Mouse (Mus musculus): Measurements from ENCODE around the gene P4ha1. TPM values are rescaled to one million over a fixed set of nuclear protein-coding genes. Genes with fewer than 3 reads are reported as not detected.

P4ha1 gene
- polyA plus RNA-seq, 1 experiment from 2014 or later, result 32.7 TPM

DNA sequence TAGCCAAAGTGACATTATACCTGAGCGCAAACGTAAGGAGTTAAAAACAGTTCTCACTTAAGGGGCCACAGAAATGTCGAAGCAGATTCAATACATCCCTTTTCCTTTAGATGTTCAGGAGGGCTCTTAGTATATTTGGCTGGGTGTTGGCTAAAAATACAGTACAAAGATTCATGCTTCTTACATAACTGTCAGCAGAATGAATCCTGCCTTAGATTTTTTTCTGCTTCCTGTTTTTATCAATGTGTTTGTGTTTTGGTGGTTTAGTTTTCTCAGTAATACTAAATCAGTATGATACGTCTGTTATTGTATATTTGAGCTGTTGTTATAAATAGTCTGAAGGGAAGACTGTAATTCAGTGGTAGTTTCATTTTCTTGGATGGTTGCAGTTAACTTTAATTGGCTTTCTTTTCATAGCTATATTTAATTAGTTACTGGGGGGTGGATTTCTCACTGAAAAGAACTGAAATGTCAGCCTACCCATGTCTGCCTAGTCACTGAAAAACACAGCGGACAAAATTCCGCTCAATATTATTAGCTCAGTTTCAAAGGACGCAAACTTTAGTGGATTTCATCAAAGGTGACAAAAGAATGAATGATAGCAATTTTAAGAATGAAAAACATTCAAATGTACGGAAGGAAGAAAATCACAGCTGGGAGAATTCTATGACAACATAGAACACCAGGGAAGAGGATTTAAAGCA is 3.7 kb downstream of the P4ha1 start:
- no peaks in the 10 kb centered on the region for H3K36me3 ChIP-seq

DNA sequence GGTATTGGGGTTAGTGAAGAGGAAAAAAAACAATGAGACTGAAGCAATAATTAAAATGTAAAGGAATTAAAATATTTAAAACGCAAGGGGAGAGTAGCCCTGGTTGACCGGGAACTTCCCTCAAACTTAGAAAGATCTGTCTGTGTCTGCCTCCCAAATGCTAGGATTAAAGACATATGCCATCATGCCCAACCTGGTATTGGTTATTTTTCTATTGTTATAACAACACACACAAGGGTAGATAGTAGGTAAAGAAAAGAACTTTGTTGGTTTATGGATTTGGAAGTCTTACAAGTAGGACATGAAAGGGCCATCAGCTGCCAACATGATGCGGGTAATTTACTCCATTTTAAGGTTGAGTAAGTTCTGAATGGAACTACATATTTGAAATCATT is 4.2 kb downstream of the P4ha1 start:
- Histone ChIP-seq H3K27ac (replicated peaks) (no peak overlapping the region), H3K4me3 (no peak overlapping the region), H3K4me2 (no peak overlapping the region), H3K27me3 (no peaks in the 10 kb centered on the region), H3K36me3 (no peaks in the 10 kb centered on the region), H3K9ac (no peak overlapping the region), H3K9me3 (no peaks in the 10 kb centered on the region), H3K4me1 (replicated peaks) (peaks cover 32% of the 10 kb centered on the region)
- ATAC-seq (ENCODE audit: low read depth), result no peak
- WGBS, result 88% methylated on average over 3 of the region's 3 CpGs

More for the DNA sequence above, 3.7 kb downstream of the P4ha1 start:
- 88% methylated on average over 8 of the region's 8 CpGs for WGBS
- no peaks in the 10 kb centered on the region for H3K27me3 ChIP-seq
- H3K4me3 ChIP-seq, result no peak overlapping the region
- H3K4me2 ChIP-seq, result peak overlapping the region; percentile 5; the same call in 1 of the 2 replicates
- H3K9ac ChIP-seq, result 0 out of 2 replicates have a peak overlapping the region, but pooled peaks have one; percentile 38
- no peaks in the 10 kb centered on the region for H3K9me3 ChIP-seq
- H3K4me1 ChIP-seq (replicated peaks), result peaks cover 33% of the 10 kb centered on the region
- no peak overlapping the region for H3K27ac ChIP-seq (replicated peaks)
- no peak for ATAC-seq (ENCODE audit: low read depth)

DNA sequence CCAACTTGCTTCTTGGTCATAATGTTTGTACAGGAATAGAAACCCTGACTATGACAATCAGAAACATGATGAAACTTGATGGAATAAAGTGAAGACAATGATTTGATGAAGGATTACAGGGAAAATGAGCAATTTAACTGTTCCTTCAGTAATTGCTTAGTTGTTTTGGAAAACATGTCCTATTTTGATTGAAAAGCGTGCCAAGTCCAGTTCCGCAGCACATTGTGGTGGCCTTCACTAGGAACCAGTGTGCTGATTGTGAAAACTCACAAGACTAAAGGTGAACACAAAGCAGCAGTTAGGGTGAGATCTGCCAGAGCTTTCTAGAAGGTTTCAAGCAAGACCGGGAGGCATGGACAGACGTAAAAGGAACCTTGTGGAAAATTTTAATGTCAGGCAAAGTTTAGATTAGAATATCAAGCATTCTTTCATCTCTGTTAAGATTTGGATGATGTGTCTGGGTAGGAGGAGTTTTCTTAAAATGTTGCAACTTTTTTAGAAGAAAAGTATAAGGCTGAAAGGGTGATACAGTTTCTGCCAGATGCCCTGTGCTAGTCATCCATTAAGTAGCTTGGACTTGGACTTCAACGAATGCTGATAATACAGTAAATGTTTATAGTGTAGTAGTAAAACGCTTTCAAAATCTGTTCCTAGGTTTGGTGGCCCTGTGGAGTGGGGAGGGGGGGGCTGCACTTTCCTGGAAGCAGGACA is 8.6 kb downstream of the P4ha1 start:
- 94% methylated on average over 6 of the region's 6 CpGs for WGBS

DNA sequence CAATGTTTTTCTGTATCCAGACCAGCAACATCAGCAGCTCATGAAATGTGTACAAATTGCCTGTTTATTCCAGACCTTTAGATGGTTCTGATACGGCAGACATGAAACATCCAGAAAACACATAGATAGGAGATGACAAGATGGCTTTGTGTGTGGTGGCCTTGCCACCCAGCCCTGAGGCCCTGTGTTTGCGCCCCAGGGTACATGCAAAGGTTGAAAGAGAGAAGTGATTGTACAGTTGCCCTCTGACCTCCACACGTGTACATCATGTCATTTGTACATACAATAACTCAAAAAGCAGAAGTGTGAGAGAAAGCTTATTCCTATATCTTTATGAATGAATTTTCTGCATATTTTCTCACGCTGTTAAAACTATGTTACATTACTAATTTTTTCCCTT is 10.3 kb downstream of the P4ha1 start:
- H3K36me3 ChIP-seq, result peaks cover 6% of the 10 kb centered on the region
- no peak overlapping the region for H3K9ac ChIP-seq
- ATAC-seq (ENCODE audit: low read depth), result no peak
- H3K4me2 ChIP-seq, result no peak overlapping the region
- H3K4me3 ChIP-seq, result no peak overlapping the region
- no peak overlapping the region for H3K27ac ChIP-seq (replicated peaks)
- H3K4me1 ChIP-seq (replicated peaks), result peaks cover 11% of the 10 kb centered on the region
- H3K9me3 ChIP-seq, result no peaks in the 10 kb centered on the region
- 87% methylated on average over 4 of the region's 4 CpGs for WGBS
- no peaks in the 10 kb centered on the region for H3K27me3 ChIP-seq

More for the DNA sequence above, 8.6 kb downstream of the P4ha1 start:
- no peak for ATAC-seq (ENCODE audit: low read depth)
- H3K4me3 ChIP-seq, result no peak overlapping the region
- H3K9ac ChIP-seq, result no peak overlapping the region
- H3K4me1 ChIP-seq (replicated peaks), result peaks cover 15% of the 10 kb centered on the region
- H3K27me3 ChIP-seq, result no peaks in the 10 kb centered on the region
- H3K4me2 ChIP-seq, result no peak overlapping the region
- no peaks in the 10 kb centered on the region for H3K9me3 ChIP-seq
- H3K27ac ChIP-seq (replicated peaks), result no peak overlapping the region
- no peaks in the 10 kb centered on the region for H3K36me3 ChIP-seq

DNA sequence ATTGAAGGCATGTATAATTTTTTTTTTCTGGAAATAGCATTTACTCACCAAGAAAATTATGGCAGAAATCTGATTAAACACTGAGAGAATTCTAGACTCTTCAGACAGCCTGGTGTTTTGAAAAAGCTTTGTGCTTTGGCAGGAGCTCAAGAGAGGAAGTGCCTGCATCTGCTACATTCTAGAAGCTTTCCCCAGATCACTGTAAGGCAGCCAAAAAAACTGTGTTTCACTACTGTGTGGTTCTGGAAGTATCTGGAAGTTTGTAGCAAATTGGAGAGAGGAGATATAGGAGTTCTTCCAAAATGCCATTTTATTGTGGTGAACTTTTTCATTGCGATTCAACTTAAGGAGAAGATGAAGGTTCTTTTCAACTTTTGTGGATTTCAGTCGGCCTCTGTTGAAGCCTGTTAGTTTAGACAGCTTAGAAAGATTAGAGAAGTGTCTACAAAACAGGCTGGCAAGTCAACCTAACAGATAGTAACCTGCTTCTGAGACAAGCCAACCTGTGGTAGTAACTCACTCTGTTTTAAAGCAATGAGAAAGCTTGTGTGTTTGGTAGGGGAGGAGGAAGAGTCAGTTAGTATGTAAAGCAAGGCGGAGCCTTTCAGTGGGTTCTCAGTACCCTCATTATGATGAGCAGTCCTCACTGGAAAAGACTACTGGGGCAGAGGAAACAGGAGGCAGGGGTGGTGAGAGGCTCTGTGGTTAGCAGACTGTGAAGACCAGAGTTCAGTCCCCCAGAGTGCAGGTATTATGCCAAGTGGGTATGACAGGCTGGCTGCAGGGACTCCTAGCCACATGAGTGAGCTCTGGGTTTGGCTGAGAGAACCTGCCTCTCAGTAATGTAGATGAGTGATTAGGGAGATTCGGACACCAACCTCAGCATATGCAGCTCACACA is 12.1 kb downstream of the P4ha1 start:
- ATAC-seq (ENCODE audit: low read depth), result no peak
- peaks cover 16% of the 10 kb centered on the region for H3K36me3 ChIP-seq
- no peak overlapping the region for H3K9ac ChIP-seq
- no peak overlapping the region for H3K27ac ChIP-seq (replicated peaks)
- no peaks in the 10 kb centered on the region for H3K27me3 ChIP-seq
- WGBS, result 91% methylated on average over 4 of the region's 4 CpGs
- H3K4me1 ChIP-seq (replicated peaks), result peaks cover 11% of the 10 kb centered on the region
- no peak overlapping the region for H3K4me3 ChIP-seq
- H3K4me2 ChIP-seq, result no peak overlapping the region
- H3K9me3 ChIP-seq, result no peaks in the 10 kb centered on the region

DNA sequence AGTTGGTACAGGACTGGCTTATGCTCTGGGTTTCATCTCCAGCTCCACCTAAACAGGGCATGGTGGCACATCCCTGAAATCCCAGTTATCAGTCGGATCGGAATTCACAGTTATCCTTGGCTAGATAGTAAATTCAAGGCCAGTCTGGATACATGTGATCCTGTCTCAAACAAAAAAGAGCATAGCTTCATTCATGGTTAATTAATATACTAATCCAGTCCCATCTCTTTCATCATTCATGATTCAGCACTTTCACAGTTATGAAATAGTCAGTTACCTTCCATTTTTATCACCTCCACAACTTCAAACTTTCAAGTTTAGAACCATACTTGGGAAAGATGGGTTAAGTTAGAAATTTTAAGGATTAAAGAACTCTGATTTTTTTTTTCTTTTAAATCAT is 13.0 kb downstream of the P4ha1 start:
- peaks cover 23% of the 10 kb centered on the region for H3K36me3 ChIP-seq
- H3K4me3 ChIP-seq, result no peak overlapping the region
- no peaks in the 10 kb centered on the region for H3K9me3 ChIP-seq
- 96% methylated on average over 2 of the region's 2 CpGs for WGBS
- H3K4me2 ChIP-seq, result no peak overlapping the region
- H3K27me3 ChIP-seq, result no peaks in the 10 kb centered on the region
- ATAC-seq (ENCODE audit: low read depth), result no peak
- no peak overlapping the region for H3K9ac ChIP-seq
- peaks cover 11% of the 10 kb centered on the region for H3K4me1 ChIP-seq (replicated peaks)
- H3K27ac ChIP-seq (replicated peaks), result no peak overlapping the region

DNA sequence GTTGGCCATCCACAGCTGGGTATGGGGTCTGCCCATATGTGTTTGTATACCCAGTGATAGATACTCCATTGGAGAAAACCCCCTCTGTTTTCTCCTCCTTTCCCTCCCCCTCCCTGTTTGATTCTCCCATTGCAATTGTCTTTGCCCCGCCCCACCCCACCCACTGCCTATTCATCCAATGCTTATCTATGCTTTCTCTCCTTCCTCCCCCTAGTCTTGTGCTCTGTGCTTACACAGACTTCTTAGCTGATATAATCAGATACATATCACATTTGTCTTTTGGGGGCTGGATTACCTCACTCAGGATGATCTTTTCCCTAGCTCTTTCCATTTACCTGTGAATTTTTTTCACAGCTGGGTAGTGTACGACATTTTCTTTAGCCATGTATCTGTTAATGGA is 23.5 kb downstream of the P4ha1 start:
- Histone ChIP-seq H3K4me3 (no peak overlapping the region), H3K9ac (no peak overlapping the region), H3K4me1 (replicated peaks) (no peaks in the 10 kb centered on the region), H3K9me3 (no peaks in the 10 kb centered on the region), H3K4me2 (no peak overlapping the region), H3K27me3 (no peaks in the 10 kb centered on the region), H3K36me3 (peaks cover 66% of the 10 kb centered on the region), H3K27ac (replicated peaks) (no peak overlapping the region)
- 92% methylated on average over 2 of the region's 2 CpGs for WGBS
- no peak for ATAC-seq (ENCODE audit: low read depth)

DNA sequence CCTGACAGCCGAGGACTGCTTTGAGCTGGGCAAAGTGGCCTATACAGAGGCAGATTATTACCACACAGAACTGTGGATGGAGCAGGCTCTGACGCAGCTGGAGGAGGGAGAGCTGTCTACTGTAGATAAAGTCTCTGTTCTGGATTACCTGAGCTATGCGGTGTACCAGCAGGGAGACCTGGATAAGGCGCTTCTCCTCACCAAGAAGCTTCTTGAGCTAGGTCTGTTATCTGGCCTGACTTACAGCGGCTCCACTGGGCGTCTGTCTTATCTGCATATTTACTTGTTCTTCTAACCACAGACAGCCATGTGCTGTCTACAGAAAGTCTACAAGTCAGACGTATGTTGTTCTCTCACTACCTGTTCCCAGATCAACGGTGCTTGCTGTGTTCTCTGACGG is 25.1 kb downstream of the P4ha1 start:
- no peak overlapping the region for H3K4me2 ChIP-seq
- H3K4me1 ChIP-seq (replicated peaks), result no peaks in the 10 kb centered on the region
- H3K9me3 ChIP-seq, result no peaks in the 10 kb centered on the region
- peaks cover 74% of the 10 kb centered on the region for H3K36me3 ChIP-seq
- no peaks in the 10 kb centered on the region for H3K27me3 ChIP-seq
- 97% methylated on average over 9 of the region's 9 CpGs for WGBS
- H3K27ac ChIP-seq (replicated peaks), result no peak overlapping the region
- ATAC-seq (ENCODE audit: low read depth), result no peak
- no peak overlapping the region for H3K9ac ChIP-seq
- H3K4me3 ChIP-seq, result no peak overlapping the region

DNA sequence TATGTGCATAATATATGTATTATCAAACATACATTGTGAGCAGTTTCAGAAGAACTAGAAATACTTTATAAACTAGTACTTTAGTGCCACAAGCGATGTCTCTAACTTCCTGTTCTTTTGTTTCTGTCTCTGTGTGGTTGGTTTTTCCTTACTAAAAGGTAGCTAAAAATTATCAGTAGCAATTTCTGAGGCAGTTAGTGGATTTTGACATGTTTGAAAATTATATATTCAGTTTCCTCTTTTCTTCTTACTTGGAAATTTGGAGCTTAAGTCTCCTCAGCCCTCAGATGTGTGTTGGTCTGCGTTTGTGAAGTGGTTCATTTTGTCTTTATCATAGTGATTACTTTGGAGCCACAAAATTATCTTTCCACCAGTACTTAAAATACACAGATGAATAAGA is 26.4 kb downstream of the P4ha1 start:
- WGBS, result 95% methylated on average over 2 of the region's 2 CpGs
- Histone ChIP-seq H3K27me3 (no peaks in the 10 kb centered on the region), H3K4me2 (no peak overlapping the region), H3K4me3 (no peak overlapping the region), H3K4me1 (replicated peaks) (no peaks in the 10 kb centered on the region), H3K9me3 (no peaks in the 10 kb centered on the region), H3K36me3 (peaks cover 69% of the 10 kb centered on the region), H3K27ac (replicated peaks) (no peak overlapping the region), H3K9ac (no peak overlapping the region)
- no peak for ATAC-seq (ENCODE audit: low read depth)

DNA sequence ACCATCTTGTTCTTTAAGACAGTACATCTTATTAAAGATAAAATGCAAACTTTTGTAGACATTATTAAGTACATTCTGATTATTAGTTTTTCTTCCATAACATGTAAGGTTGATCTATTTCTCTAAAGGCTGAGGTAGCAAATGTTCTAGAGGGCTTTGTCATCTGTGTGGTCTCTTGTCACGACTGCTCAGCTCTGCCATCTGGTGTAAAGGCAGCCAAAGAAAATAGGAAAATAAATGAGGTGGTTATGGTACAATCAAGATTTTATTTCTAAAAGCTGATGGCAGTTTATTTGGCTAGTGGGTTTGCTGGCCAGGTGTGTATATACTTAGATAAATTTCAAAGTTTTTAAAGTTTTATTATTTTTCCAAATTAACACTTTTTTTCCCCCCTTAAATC is 30.0 kb downstream of the P4ha1 start:
- no peak for ATAC-seq (ENCODE audit: low read depth)

DNA sequence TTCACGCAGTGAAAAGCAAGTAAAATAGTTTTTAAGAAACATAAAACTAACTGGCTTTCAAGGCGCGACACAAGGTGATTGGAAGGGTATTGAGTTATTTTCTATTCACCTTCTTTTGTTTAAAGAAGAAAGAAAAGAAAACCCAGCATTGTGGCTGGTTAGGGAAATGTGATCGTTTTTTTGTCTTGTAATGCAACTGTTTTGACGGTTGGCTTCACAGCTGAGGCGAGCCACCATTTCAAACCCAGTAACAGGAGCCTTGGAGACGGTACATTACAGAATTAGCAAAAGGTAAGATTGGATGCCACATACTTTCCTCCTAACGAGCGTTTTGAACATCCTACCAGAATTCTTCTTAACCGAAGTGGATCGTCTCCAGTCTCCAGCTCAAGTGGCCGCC is 31.0 kb downstream of the P4ha1 start:
- no peak for ATAC-seq (ENCODE audit: low read depth)
- WGBS, result 64% methylated on average over 12 of the region's 12 CpGs
- Histone ChIP-seq H3K36me3 (peaks cover 52% of the 10 kb centered on the region), H3K27me3 (no peaks in the 10 kb centered on the region), H3K4me3 (no peak overlapping the region), H3K9me3 (no peaks in the 10 kb centered on the region), H3K27ac (replicated peaks) (no peak overlapping the region), H3K4me2 (no peak overlapping the region), H3K9ac (no peak overlapping the region), H3K4me1 (replicated peaks) (no peaks in the 10 kb centered on the region)

More for the DNA sequence above, 30.0 kb downstream of the P4ha1 start:
- Histone ChIP-seq H3K9ac (no peak overlapping the region), H3K4me2 (no peak overlapping the region), H3K9me3 (no peaks in the 10 kb centered on the region), H3K36me3 (peaks cover 61% of the 10 kb centered on the region), H3K4me1 (replicated peaks) (no peaks in the 10 kb centered on the region), H3K27ac (replicated peaks) (no peak overlapping the region), H3K4me3 (no peak overlapping the region), H3K27me3 (no peaks in the 10 kb centered on the region)
- 45% methylated on average over 1 of the region's 1 CpGs for WGBS

DNA sequence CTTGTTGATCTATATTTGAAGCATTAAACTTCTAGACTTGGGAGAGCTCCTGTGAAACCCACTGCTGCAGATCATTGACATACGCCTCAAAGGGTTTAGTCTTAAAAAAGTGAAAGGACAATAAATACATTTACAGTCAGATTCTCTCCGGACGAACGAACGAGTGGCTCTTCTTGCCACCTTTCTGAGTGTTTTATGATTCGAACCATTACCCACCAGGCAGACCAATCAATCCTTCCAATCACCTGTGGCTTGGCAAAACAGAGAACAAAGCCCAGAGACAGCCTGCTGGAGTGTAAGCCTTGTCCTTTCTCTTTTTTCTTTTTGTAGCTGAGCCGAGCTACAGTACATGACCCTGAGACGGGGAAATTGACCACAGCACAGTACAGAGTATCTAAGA is 31.9 kb downstream of the P4ha1 start:
- H3K36me3 ChIP-seq, result peaks cover 49% of the 10 kb centered on the region
- no peaks in the 10 kb centered on the region for H3K4me1 ChIP-seq (replicated peaks)
- H3K27ac ChIP-seq (replicated peaks), result no peak overlapping the region
- no peaks in the 10 kb centered on the region for H3K27me3 ChIP-seq
- H3K9ac ChIP-seq, result no peak overlapping the region
- no peaks in the 10 kb centered on the region for H3K9me3 ChIP-seq
- no peak overlapping the region for H3K4me2 ChIP-seq
- WGBS, result 44% methylated on average over 8 of the region's 8 CpGs
- no peak for ATAC-seq (ENCODE audit: low read depth)
- H3K4me3 ChIP-seq, result no peak overlapping the region

Data from neural tube, embryonic 13.5 days (tissue).